ENCODE assay signal across 13 mouse cellular contexts in genomic region chr3:138370289-138370688, GRCm38 (mm10). TPM values are rescaled to one million over a fixed set of nuclear protein-coding genes. Genes with fewer than 3 reads are reported as not detected.
"Had no signal": no experiment of that assay in that cellular context is flagged by ENCODE, and none has a peak within 500 bp of the region (broad histone marks: within the 10 kb centered on the region; RNA-seq: fewer than 3 reads in every experiment).

No protein-coding gene starts in this region.

RNA-seq across cellular contexts. Expression of gene Adh6b, which starts 28.7 kb away (rescaled TPM):
- polyA plus RNA-seq: neural tube, embryonic 14.5 days; small intestine, adult 2 months; spleen, adult 2 months; stomach, embryonic 14.5 days had no signal

RNA-seq across cellular contexts. Expression of gene Adh4, which starts 45.0 kb away (rescaled TPM):
- polyA plus RNA-seq: neural tube, embryonic 13.5 days; neural tube, embryonic 14.5 days; neural tube, embryonic 15.5 days; spleen, adult 2 months; stomach, embryonic 14.5 days; stomach, embryonic 15.5 days; stomach, embryonic 16.5 days; stomach, postnatal 0 days; thymus, adult 2 months; thymus, postnatal 0 days; urinary bladder, adult 2 months had no signal

RNA-seq across cellular contexts. Expression of gene Adh6a, which starts 57.2 kb away (rescaled TPM):
- polyA plus RNA-seq: neural tube, embryonic 14.5 days; spleen, adult 2 months; stomach, embryonic 14.5 days; testis, adult 2 months had no signal
